Mouse (Mus musculus) gastrocnemius, adult 8-10 months (tissue): ENCODE measurements around the gene Npr1. TPM values are rescaled to one million over a fixed set of nuclear protein-coding genes. Genes with fewer than 3 reads are reported as not detected.
A peak's percentile ranks its signal among the peaks of the same experiment; 100 is the strongest.

ENCODE experiments used
- DNase-seq, 2 experiments: peaks; one replicate each; pipeline ENCODE4 v3.0.0; 2022; ENCODE audit warnings: low spot score in 2 of 2
- total RNA-seq, 4 experiments: library from RNA; stranded (reverse); gene quantifications; 2 replicates each; pipeline ENCODE4 v1.2.4; 2022

Gene Npr1
- total RNA-seq, 4 experiments from 2014 or later: 3.8 to 6.9 (median 6.1) TPM

DNA sequence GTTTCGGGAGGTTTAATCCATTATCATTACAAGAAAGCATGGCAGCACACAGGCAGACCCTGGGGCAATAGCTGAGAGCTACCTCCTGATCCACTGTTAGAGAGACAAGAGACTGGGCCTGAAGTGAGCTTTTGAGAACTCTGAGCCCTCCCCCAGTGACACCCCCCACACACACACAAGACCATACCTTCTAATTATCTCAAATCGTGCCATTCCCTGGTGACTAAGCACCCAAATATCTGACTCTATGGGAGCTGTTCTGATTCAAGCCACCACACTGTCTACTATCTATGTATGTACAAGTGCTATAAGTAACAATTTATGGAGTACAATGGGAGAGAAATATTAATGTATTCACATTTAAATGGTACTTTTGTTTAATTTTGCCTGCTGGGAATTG lies 24.9 kb downstream of the Npr1 start:
- no peak for DNase-seq

DNA sequence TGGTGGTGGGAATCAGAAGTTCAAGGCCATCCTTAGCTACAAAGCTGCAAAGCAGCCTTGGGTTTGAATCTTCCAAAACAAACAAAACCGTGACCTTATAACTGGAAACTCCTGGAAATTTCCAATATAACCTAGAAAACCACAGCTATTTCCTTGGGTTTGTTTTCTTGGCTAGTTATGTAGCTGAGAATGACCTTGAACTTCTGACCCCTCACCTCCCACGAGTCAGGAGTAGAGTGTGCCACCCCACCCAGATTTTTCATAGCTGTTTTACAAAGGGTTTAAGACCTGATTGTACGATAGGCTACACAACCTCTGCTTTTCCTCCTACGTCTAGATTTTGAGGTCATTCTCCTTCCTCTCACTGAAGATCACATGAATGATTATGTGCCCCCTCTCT lies 28.5 kb downstream of the Npr1 start:
- no peak for DNase-seq

DNA sequence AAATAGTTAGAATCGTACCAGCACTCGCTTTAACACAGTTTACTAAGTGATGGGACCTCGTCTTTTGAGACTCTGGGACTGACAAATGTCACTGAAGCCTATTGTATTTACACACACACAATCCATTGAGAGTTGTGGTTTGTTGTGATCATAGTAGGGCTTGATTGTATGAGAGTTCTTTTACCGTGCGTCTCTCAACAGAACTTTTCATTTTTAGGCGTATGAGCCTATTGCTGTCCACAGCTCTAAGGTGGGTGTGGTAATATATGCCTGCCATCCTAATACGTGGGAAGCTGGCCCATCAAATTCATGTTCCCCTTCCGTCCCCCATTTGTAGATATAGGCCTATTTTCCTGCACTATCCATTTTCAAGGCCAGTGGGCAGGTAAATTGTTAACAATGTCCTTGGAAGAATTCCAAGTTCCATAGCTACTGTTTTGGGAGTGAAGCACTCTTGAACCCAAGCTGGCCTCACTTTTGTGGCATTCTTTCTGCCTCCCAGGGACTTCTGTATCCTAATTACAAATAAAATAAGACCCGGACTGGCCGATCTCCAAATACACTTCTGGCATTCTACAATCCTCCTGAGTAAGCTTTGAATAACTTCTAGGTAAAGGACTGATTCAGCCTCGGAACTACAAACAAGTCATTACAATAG lies 31.5 kb downstream of the Npr1 start:
- no peak for DNase-seq

DNA sequence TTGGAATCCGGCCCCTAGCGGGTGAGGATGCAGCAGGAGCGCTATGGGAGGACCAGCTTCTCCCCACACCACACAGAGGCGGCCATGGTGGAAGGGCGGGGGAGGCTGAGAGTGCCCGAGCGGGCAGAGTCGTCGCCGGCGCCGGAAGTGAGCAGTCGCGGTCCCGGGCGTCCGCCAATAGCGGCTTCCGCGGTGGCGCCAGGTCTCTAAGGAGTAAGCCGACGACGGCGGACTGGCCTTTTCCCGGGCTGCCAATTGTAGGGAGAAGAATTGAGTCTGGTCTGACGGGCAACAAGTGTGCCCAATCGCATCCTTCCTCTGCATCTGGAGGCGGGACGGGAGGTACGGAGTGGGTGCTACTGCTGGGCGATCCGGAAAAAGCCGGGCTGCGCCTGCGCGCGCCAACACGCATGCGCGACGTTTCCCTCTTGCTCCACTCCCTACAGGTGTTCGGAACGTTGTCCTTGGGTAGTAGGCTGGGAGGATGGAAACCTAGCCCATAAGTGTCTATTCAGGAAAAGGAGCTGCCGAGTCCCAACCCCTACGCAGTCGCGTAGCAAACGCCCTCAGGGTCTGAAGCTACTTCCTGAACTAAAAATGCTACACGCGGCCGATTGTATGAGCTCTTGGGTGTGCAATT lies 32.2 kb downstream of the Npr1 start, which contains the start of gene Ints3:
Gene Ints3 (minus strand): TSS at position 242 of the 640 bp plus-strand sequence.
- DNase-seq: peak; percentile 100

DNA sequence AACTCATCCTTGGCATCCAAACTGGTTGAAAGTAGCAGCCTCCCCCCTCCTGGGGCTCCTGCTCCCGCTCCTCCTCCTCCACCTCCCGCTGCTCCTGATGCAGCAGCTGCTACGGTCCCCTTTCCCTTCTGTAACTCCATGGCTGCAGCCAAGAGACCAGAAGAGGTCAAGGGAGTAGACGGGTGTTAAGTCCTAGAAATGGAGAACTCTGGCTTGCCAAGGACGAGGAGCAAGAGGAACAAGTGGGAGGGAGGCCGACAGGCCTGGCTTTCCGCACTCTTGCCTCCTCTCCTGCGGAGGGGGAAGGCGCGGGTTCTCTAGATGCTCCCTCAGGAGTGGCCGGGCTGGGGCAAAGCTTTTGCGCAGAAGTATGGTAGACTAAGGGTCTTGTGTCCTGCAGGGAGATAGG lies 32.9 kb downstream of the Npr1 start:
- DNase-seq: peak; percentile 13 to 15

DNA sequence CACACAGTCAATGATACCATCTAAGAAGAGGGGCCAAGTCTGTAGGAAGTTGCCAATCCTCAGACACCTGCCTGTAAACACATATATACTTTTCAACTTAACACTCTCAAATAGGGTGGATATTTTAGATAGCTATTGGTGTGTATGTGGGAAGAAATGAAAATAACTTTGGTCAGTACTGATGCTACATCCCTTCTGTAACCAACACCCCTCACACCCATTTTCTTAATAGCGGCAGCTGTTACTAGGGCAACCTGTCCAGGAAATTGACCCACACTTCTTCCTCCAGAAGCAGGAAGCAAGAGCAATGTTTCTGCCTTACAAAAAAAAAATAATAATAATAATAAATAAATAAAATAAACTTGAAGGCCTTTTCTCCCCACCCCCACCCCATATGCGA lies 33.3 kb downstream of the Npr1 start:
- DNase-seq: no peak

DNA sequence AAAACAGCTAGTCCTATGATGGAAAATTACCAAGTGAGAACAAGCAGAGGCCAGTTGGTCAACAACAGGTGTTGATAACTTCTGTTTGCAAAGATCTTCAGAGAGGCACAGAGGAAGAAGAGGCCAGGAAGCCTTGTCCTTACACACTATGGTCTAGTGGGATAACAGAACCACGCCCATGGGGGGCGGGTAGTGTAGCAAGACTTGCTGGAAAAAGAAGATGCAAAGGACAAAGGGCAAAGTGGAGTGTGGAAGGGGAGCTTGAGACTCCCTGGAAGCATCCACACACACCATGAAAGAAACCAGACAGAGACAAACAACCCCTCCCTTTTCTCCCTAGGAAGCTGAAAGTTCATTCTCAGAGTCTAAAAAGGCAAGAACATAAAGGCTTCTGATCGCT lies 36.1 kb downstream of the Npr1 start:
- no peak for DNase-seq

DNA sequence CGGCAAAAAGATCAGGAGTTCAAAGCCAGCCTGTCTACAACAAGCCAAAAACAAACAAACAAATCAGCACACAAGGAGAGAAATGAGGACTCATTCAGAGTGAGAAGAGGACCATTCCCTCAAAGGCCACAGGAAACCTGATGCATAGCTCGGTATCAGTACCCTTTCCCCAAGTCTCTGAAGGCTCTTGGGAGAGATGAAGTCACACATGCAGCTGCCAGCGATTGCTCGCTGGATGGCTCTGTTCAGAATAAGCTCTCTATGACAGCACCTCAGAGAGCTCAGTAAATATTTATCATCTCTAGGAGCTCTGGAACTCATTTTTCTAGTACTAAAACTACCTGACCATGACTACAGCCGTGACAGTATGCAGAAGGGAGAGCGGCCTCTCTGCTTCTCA lies 37.5 kb downstream of the Npr1 start:
- DNase-seq: no peak

DNA sequence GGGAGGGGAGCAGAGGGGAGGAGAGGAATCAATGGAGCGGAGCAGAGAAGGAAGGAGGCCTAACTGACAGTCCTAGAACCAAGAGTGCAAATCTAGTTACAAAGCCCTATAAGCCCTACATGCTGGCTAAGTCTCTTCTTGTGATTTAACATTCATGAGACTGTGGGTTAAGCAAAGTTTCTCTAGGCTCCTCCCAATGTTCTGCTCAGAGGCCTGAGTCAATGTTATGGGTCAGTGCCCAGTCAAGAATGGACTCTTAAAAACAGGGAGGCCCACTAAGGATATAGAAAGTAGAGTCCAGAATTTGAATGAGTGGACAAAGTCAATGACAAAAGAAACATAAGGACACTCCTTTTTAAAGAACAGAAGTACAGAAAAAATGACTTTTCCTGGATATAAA lies 38.1 kb downstream of the Npr1 start:
- no peak for DNase-seq

DNA sequence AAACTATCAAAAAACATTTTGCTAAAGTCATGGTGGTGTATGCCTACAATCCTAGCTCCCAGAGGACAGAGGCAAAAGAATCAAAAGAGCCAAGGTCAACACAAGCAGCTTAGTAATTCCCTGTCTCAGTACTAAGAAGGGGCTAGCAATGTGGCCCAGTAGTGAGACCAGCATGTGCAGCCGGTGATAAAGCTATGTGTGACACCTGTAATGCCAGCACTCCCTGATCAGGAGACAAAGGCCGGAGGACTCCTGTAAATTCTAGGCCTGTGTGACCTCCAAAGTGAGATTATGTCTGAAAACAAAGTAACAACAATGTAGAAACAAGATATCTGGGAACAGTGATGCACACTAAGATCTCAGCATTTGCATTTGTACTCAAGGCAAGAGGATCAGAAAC lies 40.2 kb downstream of the Npr1 start:
- no peak for DNase-seq

DNA sequence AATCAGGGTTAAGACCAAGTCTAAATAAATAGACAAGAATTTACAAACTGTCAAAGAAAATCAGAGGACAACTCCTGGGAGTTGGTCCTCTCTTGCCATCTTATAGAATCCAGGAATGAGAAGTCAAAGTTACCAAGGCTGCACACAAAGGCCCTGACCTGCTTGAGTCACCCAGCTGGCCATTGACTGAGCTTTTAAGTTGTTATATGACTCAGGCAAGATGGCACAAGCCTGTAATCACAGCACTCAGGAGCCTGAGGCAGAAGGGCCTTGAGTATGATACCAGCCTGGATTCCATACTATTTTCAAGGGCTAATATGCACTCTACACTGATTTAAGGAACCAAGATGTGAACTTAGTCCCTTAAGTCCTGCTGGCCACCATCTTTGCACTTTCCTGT lies 42.1 kb downstream of the Npr1 start:
- no peak for DNase-seq

DNA sequence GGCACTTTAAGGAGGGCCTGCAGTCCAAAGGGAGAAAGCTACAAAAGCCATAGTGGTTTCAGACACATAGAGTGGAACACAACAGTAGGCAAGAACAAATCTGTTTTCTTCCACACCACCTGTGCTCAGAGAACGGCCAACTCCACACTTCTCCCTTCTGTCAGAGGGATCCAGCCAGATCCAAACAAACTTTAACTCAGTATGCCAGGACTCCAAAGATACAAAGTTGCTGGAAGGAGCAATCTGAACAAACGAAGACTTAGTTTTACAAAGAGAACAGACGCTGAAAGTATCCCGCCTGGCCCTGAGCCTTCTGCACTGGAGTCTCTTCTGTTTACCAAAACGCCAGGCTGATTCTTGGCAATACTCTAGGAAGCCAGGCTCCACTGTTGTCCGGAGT lies 45.0 kb downstream of the Npr1 start:
- DNase-seq: no peak

DNA sequence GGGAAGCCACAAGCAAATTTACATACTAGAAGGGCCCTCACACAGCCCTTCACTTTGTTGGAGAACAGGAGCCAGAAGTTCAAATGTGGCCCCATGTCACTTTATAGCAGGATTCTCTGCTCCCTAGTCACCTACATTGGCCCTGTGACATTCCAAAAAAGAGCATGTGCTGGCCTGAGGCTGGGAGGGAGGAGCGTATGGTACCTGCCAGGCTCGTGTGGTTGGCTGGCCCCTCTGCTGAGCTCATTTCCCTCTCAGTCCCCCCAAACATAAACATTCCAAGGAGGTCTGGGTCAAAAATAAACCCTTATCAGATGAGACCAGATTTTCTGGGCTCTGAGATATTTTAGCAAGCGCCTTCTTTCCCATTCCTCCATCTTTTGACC lies 52.7 kb downstream of the Npr1 start:
- no peak for DNase-seq

DNA sequence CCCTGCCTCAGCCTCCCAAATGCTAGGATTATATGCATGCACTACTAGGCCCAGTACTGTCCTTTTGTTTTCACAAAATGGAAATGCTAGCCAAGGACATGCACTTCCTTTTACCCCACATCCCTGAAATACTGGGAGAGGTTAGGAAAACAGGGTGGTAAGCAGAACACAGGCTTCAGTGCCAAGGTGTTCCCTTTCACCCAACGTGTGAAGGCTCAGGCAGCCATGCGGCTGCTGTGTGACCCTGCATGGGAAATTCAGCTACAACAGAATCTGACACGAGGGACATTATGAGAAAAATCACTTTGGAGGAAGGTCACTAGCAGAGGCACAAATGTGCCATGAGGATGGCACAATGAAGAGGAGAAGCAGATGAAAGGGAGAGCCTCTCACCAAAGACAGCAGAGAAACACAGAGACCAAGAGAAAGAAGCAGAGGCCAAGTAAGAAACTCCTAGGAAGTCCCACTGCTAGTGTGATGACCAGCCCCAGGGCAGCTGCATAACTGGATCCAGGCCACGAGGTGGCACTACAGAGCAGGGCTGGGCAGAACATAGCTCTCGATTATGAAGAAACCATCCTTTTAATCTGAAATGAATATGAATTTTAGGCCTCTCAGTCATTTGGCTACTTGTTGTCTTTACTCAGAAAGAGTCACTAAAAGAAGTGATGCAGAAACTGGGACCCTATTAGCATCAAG lies 53.2 kb downstream of the Npr1 start:
- peak; percentile 54 to 55 for DNase-seq

DNA sequence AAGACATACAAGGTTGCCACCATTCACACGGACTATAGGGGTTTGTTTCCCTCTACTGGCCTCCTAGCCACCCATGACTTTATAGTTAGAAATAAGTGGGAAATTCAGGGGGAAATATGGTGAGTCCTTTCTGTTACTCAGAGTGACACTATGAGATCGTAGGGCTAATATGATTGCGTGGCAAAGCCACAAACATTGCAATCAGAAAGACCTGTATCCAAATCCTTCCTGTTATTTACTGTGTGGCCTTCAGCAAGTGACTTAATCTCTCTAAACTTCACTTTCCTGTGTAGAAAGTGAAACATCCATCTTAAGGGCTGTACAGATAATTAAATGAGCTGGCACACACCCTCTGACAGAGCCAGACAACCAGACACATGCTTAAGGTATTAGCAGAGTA lies 56.9 kb downstream of the Npr1 start:
- DNase-seq: no peak

DNA sequence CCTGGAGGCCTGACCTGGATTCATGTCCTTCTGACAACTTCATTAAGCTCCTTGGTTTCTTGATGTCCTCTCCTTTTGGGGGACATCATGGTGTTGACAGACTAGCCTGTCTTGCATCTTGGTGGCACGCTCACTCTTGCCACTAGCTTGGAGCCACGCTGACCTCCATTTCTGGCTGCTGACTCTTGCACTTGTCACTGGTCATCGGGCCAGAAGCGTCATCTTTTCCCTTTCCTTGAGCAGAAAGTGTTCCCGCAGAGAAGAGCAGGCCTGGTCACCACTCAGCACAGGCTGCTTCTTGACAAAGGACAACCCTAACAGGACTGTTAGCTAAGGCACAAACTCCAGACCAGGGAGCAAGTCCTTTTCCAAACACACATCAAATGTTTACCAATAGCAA lies 59.3 kb downstream of the Npr1 start:
- DNase-seq: no peak

DNA sequence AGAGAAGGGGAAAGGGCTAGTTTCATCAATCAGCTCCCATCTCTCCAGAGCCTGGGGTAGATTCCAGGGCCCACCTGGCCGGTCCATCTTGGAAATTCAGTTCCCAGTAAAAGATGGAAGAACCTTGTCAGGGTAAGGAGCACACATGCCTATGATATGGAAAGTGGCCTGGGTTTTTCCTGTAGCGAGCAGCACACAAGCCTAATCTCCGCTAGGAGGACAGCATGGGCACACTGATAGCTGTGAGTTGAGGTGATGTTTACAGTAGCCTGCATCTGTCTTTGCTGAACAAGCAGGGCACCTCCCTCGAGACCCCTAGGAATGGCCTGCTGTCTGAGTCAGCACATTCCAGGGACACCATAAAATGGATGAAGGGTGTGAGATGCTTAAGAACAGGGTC lies 61.1 kb downstream of the Npr1 start:
- DNase-seq: no peak

DNA sequence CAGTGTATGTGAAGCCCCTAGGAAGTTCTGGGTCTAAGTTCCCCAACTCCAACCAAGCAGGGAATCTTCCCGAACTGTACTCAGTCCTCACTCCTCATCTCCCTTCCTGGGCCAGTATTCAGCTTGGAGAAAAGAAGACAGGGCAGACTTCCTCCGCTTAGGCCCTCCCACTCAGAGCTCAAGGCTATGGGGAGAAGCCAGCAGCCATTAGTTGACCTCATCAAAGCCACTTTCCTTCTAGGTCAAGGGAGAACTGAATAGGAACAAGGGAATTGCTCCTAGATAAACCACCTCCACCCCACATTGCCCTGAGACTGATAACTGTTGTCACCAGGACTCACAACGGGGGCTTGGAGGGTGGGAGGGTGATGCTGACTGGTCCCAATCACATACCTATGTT lies 61.5 kb downstream of the Npr1 start:
- no peak for DNase-seq

DNA sequence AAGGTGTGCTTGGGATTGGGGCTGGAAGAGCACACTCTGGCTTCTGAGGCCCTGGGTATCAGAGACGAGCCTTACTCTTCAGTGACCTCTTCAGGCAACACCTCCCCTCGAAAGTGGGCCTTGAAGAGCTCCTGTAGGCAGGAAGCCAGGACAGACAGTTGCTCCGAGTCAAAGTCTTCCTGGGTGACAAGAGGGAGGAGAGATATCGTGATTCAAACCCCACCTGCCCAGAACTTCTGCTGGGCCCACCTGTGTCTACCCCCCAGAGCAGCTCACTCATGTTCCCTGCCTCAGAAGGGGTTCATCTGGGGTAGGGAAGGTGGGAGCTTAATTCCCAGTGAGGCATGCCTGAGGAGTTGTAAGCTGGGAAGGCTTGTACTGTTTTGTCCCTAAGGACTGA lies 64.7 kb downstream of the Npr1 start:
- DNase-seq: no peak
